Mouse (Mus musculus) subcutaneous adipose tissue, adult 2 months (tissue): ENCODE results near the gene Myo3b. TPM values are rescaled to one million over a fixed set of nuclear protein-coding genes. Genes with fewer than 3 reads are reported as not detected.

ENCODE experiments used
- polyA plus RNA-seq: library from polyadenylated mRNA; depleted of rRNA; stranded (reverse); fragments of >200 nt; gene quantifications from 2 replicates; pipeline ENCODE4 v1.2.3, GENCODE M21; 2012; ENCODE audit warnings: low replicate concordance; rRNA removed

Myo3b gene
- polyA plus RNA-seq, result 0.03 and 3.1 TPM in 2 replicates

DNA sequence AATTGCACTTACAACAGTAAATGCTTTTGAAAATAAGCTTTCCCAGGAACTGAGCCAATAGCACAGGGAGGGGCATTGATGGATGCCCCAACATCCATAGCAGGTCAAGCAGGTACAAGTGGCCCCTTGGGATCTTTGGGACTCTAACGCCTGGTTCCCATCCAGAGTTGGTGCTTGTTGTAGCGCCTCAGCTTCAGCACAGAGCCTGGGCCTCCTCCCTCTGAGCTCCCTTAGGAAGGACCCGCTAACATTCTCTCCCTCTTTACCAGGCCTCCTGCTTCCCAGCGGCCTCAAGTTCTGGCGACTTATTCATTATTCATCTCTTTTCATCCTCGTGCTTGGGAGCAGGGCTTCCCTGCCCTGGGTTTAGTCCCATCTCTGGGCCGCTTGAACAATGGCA, at the start of gene Myo3b:
Myo3b (plus strand) TSS at position 375 of the 400 bp plus-strand sequence.

Other genes starting within 250 kb of the Myo3b start
- 0.44 and 0.62 TPM in 2 replicates for gene Ccdc173, start 249.6 kb upstream of the Myo3b start, polyA plus RNA-seq
- 26.9 and 38.1 TPM in 2 replicates for gene Phospho2, start 249.5 kb upstream of the Myo3b start, polyA plus RNA-seq
- gene Klhl23, start 217.2 kb upstream of the Myo3b start, polyA plus RNA-seq, result 1.9 and 16.8 TPM in 2 replicates
- gene Ssb, start 177.6 kb upstream of the Myo3b start, polyA plus RNA-seq, result 4.6 and 5.2 TPM in 2 replicates
- 3.6 and 4.9 TPM in 2 replicates for gene Mettl5, start 153.5 kb upstream of the Myo3b start, polyA plus RNA-seq
- 19.6 and 20.6 TPM in 2 replicates for gene Ubr3, start 141.9 kb upstream of the Myo3b start, polyA plus RNA-seq